Mouse (Mus musculus) liver (tissue): ENCODE results near the gene Pdhx.

Experiments used
- DNase-seq: peaks from one replicate; pipeline ENCODE4 v3.0.0-alpha.2; 2020; ENCODE audit warnings: mixed read lengths

The Pdhx gene

DNA sequence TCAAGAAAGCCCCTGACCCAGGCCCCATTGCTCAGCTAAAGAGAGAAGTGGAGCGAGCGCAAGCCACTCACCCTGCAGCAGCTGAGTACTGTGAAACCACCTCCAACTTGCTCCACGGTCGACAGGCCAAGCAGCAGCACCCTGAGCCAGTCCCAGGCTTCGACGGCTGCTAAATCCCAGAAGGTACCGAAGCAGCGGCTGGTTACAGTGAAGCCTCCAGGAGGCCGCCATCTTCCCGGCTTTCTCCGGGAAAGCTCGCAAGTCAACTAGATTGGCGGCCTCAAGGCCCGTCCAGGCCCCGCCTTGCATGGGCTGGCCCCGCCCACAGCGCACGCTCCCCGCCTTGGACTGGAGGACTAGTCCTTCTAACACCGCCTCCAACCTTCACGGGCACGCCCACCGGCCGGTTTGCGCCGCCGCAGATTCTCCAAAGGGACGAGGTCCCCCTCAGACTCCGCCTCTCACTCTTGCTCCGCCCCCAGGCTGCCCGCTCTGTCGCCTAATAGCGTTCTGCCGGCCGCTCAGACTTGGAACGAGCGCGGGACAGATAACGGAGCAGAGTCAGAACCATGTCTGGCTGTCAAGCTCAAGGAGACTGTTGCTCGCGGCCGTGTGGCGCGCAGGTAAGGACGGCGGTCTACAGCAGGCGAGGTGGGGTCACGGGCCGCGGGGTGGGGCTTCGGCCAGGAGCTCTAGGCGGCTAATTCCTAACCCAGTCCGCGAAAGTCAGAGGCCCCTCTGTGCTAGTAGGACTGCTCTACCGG, at the start of gene Pdhx, which contains the start of gene Apip:
TSS of gene Pdhx (minus strand) at position 295 of the 764 bp plus-strand sequence.
TSS of gene Apip (plus strand) at position 457 of the 764 bp plus-strand sequence.
- peak; percentile 100 for DNase-seq

DNA sequence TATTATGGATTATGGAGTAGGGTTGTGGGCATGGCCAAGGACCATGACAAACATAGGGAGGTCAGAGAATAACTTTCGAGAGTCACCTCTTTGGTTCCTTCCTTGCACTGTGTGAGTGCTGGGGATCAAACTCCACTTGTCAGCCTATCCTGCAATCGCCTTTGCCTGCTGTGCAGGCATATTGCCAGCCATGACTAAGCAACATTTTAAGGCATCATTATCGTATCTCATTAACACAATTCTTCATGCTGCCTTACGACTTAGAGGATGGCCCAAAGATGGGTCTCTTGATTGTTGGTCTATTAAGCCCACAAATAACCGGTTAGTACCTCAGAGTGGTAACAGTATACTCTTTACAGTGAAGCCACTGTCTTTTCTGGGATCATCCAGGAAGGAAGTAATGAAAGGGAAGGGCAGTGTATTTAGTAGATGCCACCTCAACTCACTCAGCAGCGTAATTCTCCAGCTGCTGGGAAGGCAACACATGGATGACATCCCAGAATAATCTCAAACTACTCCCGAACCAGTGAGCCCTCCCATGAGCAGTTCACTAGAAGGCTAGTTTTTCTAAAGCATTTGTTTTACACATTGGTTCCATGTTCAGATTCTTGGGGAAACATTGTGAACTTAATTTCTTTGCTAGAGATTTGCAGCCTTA, 46.0 kb upstream of the Pdhx start:
- no peak for DNase-seq

DNA sequence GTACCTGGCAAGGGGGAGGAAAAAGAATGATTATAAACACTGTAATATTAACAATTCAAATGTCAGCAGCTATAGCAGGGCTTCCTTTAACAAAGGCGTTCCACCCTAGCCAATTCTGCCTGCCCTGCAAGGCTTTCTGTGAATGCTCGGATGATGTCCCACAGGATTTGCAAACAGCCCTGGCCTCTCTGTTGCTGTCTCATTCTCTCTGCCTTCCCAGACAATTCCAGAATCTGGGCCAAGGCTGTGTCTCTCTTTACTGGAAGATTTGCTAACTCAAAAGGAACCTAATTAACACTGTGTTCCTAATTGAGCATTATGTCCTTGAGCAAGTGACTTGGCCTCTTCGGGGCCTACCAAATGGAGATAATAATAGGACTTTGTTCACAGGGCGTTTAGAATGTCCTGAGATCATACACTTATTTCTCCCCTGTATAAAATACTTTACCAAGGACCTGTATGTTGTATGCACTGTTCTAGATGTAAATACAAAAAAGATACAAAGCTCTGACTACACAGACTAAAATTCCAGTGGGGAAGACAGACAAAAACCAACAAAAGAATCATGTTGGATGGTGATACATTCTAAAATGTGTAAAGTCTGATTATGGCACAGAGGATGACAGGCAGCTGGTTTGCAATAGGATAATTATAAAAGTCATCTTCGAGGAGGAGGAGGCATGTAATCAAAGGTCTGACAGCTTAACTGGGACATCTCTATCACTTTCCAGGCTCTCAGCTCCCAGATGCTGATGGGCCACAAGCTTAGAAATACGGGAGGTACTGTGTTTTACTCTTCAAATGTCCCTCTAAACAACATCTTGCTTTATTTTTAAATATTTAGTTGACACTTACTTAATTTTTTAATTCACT, 45.2 kb upstream of the Pdhx start:
- no peak for DNase-seq

- no peak for DNase-seq
Measured at GRCm38 (mm10) chr2:103117212-103117611, 43.9 kb upstream of the Pdhx start.

DNA sequence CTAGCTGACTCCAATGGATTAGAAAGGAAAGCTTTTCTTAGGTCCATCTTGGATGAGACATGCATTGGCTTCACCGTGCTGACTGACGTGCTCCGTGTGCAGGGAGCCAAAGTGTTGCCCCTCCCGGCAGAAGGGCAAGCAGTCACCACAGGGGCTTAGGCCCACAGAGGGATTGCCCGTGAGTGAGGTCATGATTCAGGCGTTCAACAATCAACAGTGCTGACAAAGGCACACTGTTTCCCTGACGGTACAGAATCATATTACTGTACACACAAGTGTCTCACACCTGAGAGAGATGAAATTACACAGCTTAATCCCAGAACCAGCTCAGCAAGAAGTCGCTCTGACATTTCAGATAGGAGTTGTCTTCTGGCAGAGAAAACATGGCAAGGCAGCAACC, 38.4 kb upstream of the Pdhx start:
- no peak for DNase-seq

DNA sequence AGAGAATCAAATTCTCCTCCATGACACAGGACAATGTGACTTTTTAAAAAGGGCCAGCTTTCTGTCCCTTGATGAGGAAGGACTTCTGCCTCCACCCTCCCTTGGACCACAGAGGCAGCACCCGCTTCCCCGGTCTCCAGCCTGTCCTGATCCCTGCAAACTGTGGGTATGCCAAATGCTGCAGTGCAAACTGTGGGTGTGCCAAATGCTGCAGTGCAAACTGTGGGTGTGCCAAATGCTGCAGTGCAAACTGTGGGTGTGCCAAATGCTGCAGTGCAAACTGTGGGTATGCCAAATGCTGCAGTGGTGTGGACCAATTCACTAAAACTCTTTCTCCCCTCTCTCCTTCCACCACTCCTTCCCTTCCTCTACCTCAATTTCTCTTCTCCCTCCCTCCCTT, 32.9 kb upstream of the Pdhx start:
- DNase-seq = no peak

DNA sequence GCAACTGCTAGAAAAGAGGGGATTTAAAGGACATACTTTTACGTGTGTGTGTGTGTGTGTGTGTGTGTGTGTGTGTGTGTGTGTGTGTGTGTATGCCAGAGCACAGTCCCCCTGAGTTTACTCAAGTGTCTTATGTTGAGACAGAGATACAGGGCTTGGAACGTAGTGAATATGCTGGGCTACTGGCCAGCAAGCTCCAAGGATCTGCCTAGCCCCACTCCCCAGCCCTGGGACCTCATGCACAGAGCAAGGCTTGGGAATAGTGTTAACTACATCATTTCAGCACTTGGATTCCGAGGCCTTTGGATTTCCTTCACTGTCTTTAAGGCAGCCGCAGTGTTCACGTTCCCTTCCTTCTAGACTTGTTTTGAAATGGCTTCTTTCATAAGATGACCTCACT, 29.3 kb upstream of the Pdhx start:
- no peak for DNase-seq

DNA sequence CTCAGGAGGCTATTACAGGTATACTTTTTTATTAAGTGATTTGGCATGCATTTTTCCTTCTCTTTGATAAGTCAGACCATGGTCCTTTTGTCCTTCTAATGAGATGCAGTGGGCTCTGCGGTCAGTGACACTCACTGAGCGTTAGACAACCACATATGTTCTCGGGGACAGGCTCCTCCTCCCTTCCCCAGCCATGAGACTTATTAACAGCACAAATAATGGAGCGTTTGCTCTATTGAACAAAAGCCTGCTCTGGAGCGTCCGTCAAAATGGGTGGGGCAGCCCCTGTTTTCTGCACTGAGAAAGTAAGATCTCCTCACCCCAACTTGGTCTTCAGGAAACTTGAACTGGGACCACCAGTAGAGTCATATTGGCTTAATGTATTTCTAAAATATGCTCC, 16.2 kb upstream of the Pdhx start:
- DNase-seq = no peak

- DNase-seq = no peak
Measured at GRCm38 (mm10) chr2:103088099-103088498, 14.8 kb upstream of the Pdhx start.

GRCm38 (mm10) chr2:103086432-103086831, 13.1 kb upstream of the Pdhx start:
- no peak for DNase-seq

DNA sequence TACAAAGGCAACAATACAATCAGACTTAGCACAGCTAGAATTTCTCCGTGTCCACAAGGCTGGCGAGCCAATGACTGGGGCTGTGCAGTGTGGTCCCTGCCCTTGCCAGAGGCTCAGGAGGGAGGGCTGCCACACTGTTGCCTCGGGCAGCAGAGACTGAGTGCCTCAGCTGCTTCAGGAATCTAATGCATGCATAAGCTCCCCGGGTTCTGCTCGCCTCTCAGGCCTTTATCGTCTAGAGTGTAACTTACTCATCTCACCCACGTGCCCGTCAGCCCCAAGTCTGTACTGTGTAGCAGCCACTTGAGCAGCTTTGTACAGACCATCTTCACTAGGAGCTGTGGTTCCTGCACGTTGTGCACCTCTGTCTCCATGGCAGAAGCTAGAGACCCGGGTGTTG, 12.3 kb upstream of the Pdhx start:
- no peak for DNase-seq

DNA sequence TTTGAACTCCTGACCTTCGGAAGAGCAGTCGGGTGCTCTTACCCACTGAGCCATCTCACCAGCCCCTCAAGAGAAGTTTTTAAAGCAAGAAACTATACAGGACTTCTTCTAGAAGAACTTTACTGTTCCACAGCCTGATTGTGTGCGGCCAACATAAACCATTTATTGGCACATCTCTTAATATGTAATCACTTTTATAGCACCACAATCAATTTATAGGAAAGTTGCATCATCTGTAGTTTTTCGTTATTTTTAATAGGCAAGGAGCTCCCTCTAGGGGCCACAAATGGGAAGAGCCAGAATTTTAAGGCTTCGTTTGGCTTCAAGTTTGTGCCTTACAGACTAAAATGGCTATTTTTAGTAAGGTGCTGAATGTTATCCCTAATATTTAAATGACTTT, 11.1 kb upstream of the Pdhx start:
- no peak for DNase-seq

GRCm38 (mm10) chr2:103082853-103083252, 9.5 kb upstream of the Pdhx start:
- no peak for DNase-seq

GRCm38 (mm10) chr2:103081706-103082105, 8.4 kb upstream of the Pdhx start:
- DNase-seq = no peak

DNA sequence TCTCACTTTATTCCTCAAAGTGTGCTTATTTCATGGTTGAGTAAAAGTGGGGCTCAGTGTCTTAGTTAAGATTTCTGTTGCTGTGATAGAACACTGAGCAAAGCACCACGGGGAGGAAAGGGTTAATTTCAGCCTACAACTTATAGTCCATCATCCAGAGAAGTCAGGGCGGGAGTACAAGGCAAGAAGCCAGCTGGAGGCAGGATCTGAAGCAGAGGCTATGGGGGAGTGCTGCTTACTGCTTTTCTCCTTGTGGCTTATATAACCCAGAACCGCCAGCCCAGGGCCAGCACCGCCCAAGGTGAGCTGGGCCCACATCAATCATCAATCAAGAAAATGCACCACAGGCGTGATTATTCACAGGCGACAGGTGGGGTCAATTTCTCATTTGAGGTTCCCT, 7.8 kb upstream of the Pdhx start:
- no peak for DNase-seq

DNA sequence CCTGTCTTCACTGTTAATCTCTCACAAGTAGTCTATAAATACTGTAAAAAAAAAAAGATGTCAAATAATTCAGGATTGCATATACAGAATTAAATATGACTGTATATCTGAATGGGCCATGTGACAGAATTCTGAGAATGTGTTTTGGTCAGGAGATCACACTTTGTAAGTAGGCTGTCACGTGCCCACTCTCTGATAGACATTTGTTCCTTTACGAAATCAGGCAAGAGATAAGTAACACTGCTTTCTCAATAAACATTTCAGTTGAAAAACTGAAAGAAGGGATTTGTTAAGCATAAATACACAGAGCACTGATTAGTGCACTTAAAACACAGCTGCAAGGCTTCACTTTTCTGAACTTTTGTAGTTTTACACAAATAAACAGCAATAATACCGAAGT, 2.7 kb downstream of the Pdhx start:
- DNase-seq = no peak

DNA sequence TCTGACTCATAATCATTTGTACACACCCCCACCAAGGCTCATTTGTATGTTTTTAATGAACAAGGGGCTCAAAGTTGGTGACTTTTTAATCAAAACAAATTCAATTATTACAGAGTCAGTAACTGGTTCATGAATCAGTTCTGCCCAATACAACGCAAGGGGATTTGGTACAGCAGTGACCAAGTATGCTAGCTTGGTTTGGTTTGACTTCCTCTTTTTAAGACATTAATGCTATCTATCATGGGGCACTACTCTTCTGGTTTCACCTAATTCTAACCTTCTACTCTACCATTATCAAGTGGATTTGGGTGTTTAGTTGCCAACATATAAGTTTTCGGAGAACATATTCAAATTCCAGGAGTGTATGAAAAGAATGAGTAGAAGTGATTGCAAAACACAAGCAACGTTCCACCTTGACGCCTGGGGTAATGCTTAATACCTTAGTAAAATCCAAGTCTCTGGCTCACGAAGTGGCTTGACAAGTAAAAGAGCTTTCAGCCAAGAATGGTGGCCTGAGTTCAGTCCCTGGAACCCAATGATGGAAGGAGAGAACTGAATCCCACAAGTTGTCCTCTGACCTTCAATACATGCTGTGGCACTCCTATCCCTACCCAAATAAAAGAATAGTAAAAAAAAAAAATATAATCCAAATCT, 3.4 kb downstream of the Pdhx start:
- DNase-seq = no peak

DNA sequence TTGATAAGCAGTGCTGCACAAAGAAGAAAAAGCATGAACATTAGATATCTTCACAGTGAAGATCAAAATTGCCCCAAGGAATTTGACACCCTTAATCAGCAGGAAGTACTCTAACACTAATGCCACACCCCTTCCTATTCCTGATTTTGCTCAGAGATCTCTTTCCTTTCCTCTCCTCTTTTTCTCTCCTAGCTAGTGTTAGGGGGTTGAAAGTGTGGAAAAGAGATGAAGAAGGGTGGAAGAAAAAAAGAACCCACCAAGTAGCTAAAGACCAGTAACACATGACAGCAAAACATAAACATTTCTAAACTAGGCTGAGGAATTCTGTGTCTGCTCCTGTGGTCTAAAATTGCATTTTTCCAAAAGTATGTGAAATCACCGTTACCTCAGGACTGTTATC, 4.7 kb downstream of the Pdhx start:
- DNase-seq = no peak

GRCm38 (mm10) chr2:103067552-103068207, 5.6 kb downstream of the Pdhx start:
- DNase-seq = no peak

DNA sequence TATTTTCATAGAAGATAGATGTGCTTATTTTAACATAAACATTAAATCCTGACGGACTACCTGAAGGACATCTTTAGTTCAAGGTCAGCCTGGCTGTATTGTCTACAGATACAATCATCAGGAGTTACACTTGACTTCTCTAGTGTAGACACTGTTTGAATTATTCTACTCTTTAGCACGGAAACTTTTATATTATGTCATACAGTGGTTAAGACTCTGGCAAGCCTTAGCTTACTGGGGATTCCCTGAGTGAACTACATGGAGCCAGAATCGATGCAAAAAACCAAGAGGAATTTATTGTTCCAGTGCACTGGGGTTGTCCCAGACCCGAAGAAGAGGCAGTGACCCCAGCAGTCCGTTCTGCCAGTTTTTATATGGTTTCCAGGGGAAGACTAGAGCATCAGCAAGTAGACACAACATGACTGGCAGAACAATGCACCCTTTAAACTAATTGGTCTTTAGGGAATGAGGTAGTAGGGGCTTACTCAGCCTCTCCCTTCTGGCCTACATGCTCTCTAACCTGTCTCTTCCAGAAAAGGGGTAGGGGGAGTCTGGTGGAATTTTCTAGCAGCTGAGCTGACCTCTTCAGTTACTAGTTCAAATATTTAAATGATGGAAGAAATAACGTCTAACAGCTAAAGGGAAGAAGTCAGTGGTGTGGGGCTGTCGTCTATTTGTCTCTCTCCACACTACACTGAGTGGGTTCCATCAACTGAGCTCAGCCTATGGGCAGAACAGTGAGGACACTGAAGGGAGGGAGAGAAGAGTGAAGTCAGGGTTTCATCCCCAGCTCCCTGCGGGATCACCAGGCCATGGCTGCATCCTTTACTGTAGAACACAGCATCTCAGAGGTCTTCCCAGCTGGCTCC, 6.4 kb downstream of the Pdhx start:
- no peak for DNase-seq

DNA sequence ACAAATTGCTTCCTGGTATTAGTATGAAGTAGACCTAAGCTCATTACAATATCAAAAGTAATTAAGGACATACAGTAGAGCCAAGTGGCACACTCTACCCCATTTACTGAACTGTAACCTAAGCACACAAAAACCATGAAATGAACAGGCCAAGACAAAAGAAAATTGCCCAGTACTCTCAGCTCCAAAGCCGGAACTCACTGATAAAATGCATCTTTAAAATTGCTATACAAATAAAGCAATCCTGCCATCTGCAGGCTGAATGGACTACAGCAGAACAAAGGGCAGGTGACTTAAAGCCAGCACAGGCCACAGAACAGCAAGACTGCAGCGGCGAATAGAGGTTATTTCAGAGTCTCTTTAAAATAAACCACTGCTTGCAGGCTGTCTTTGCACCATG, 10.4 kb downstream of the Pdhx start:
- peak; percentile 17 for DNase-seq
